Mouse (Mus musculus): ENCODE results near the gene Uba1.

Uba1 gene

GRCm38 (mm10) chrX:20730048-20730447 is 71.9 kb downstream of the Uba1 start:
- peak; percentile 3 for DNase-seq

Measured in kidney, adult 11 months (tissue).